Mouse (Mus musculus) cerebellum, adult 18-20 months (tissue): ENCODE measurements at regions not wholly inside any gene's neighbourhood (a gene's known extent, or its start where the extent isn't known, plus 50 kb on each side); places are given as distances from the start of the nearest gene placed in this dataset.

Experiments
- DNase-seq, 2 experiments: peaks; one replicate each; pipeline ENCODE4 v3.0.0; 2021

GRCm38 (mm10) chr13:28898900-28899299 is 54.6 kb downstream of the Sox4 start:
- DNase-seq: no peak

- no peak for DNase-seq
Observed at GRCm38 (mm10) chr13:28892896-28893295, 60.6 kb downstream of the Sox4 start.

- no peak for DNase-seq
Observed at GRCm38 (mm10) chr13:28887098-28887497, 66.4 kb downstream of the Sox4 start.

GRCm38 (mm10) chr13:28886691-28887090 is 66.8 kb downstream of the Sox4 start:
- no peak for DNase-seq

GRCm38 (mm10) chr13:28885083-28886037 is 68.2 kb downstream of the Sox4 start:
- DNase-seq: no peak

GRCm38 (mm10) chr13:28884191-28884820 is 69.2 kb downstream of the Sox4 start:
- no peak for DNase-seq

GRCm38 (mm10) chr13:28883398-28883797 is 70.1 kb downstream of the Sox4 start:
- no peak for DNase-seq

- no peak for DNase-seq
Observed at GRCm38 (mm10) chr13:28880888-28881287, 72.6 kb downstream of the Sox4 start.

GRCm38 (mm10) chr13:28878692-28879091 is 74.8 kb downstream of the Sox4 start:
- DNase-seq: no peak

- DNase-seq: no peak
Observed at GRCm38 (mm10) chr13:28876771-28877170, 76.7 kb downstream of the Sox4 start.

- no peak for DNase-seq
Observed at GRCm38 (mm10) chr13:28870681-28871080, 82.8 kb downstream of the Sox4 start.

- DNase-seq: no peak
Observed at GRCm38 (mm10) chr13:28867210-28867609, 86.3 kb downstream of the Sox4 start.

GRCm38 (mm10) chr13:28866686-28867085 is 86.8 kb downstream of the Sox4 start:
- DNase-seq: no peak

GRCm38 (mm10) chr13:28860601-28861000 is 92.9 kb downstream of the Sox4 start:
- no peak for DNase-seq

GRCm38 (mm10) chr13:28859829-28860427 is 93.6 kb downstream of the Sox4 start:
- DNase-seq: no peak

GRCm38 (mm10) chr13:28858001-28858400 is 95.5 kb downstream of the Sox4 start:
- DNase-seq: no peak

- DNase-seq: no peak
Observed at GRCm38 (mm10) chr13:28857201-28857600, 96.3 kb downstream of the Sox4 start.

- no peak for DNase-seq
Observed at GRCm38 (mm10) chr13:28856472-28856871, 97.0 kb downstream of the Sox4 start.

- no peak for DNase-seq
Observed at GRCm38 (mm10) chr13:28854247-28854646, 99.3 kb downstream of the Sox4 start.

- no peak for DNase-seq
Observed at GRCm38 (mm10) chr13:28848305-28848704, 105.2 kb downstream of the Sox4 start.

GRCm38 (mm10) chr13:28847478-28847877 is 106.0 kb downstream of the Sox4 start:
- DNase-seq: no peak

GRCm38 (mm10) chr13:28844495-28844894 is 109.0 kb downstream of the Sox4 start:
- DNase-seq: no peak

GRCm38 (mm10) chr13:28842811-28843210 is 110.7 kb downstream of the Sox4 start:
- no peak for DNase-seq

GRCm38 (mm10) chr13:28840142-28840541 is 113.4 kb downstream of the Sox4 start:
- no peak for DNase-seq
